Mouse (Mus musculus) embryonic facial prominence, embryonic 11.5 days (tissue): ENCODE measurements at regions not wholly inside any gene's neighbourhood (a gene's known extent, or its start where the extent isn't known, plus 50 kb on each side); places are given as distances from the start of the nearest gene placed in this dataset.
A peak's percentile ranks its signal among the peaks of the same experiment; 100 is the strongest.

Source experiments
- ATAC-seq: fragments of 200-750 bp; cut with Nextera tagmentation; replicated peaks from 2 replicates; pipeline ENCODE4 v1.8.0; 2017; ENCODE audit warnings: low read depth; ENCODE audit not compliant: insufficient number of reproducible peaks, low FRiP score, low TSS enrichment
- DNase-seq: peaks from one replicate; pipeline ENCODE4 v3.0.0-alpha.2; 2015; ENCODE audit warnings: low spot score
- H3K27ac ChIP-seq: fragments of 300-500 bp; sonication (generic); replicated peaks from 2 replicates; pipeline ENCODE4 v1.5.1; 2014; ENCODE audit warnings: mild to moderate bottlenecking, low read depth, low read length, control low read depth
- H3K27me3 ChIP-seq: fragments of 300-500 bp; sonication (generic); 2 replicates; pipeline ENCODE4 v1.6.1; 2014; ENCODE audit warnings: mild to moderate bottlenecking, low read length, moderate library complexity, mixed read lengths; ENCODE audit not compliant: control insufficient read depth, insufficient read depth
- H3K36me3 ChIP-seq: fragments of 300-500 bp; sonication (generic); replicated peaks from 2 replicates; pipeline ENCODE4 v1.6.1; 2014; ENCODE audit warnings: low read depth, mild to moderate bottlenecking, low read length, moderate library complexity, mixed read lengths; ENCODE audit not compliant: control insufficient read depth, insufficient read depth
- H3K4me1 ChIP-seq: fragments of 300-500 bp; sonication (generic); 2 replicates; pipeline ENCODE4 v1.6.1; 2014; ENCODE audit warnings: low read length, mixed read lengths; ENCODE audit not compliant: control insufficient read depth, insufficient read depth
- H3K4me2 ChIP-seq: fragments of 300-500 bp; sonication (generic); 2 replicates; pipeline ENCODE4 v1.6.1; 2014; ENCODE audit warnings: low read depth, mild to moderate bottlenecking, control low read depth, low read length, moderate library complexity
- H3K4me3 ChIP-seq: fragments of 300-500 bp; sonication (generic); 2 replicates; pipeline ENCODE4 v1.5.1; 2014; ENCODE audit warnings: low read depth, low read length, control low read depth
- H3K9ac ChIP-seq: fragments of 300-500 bp; sonication (generic); replicated peaks from 2 replicates; pipeline ENCODE4 v1.6.1; 2014; ENCODE audit warnings: mild to moderate bottlenecking, control low read depth, low read length
- H3K9me3 ChIP-seq: fragments of 300-500 bp; sonication (generic); replicated peaks from 2 replicates; pipeline ENCODE4 v1.6.1; 2016; ENCODE audit warnings: mild to moderate bottlenecking, low read length, inconsistent platforms, mixed read lengths; ENCODE audit not compliant: control insufficient read depth
- WGBS: fragments of 180-500 bp; shearing (Covaris S2); extraction: QIAGEN DNeasy Blood & Tissue Kit; methylation state at CpG from one replicate; pipeline ENCODE4 v1.1.7; 2014; 5-methylcytosine and 5-hydroxymethylcytosine counted together

GRCm38 (mm10) chr1:168012069-168012468 lies 323.0 kb downstream of the Lmx1a start:
- DNase-seq (no peak), ATAC-seq (no peak)
- no peak overlapping the region for H3K4me3 ChIP-seq
- H3K4me1 ChIP-seq = no peaks in the 10 kb centered on the region
- 82% methylated on average over 4 of the region's 4 CpGs for WGBS
- no peak overlapping the region for H3K9ac ChIP-seq
- no peaks in the 10 kb centered on the region for H3K27me3 ChIP-seq
- H3K9me3 ChIP-seq = no peaks in the 10 kb centered on the region
- no peaks in the 10 kb centered on the region for H3K36me3 ChIP-seq
- H3K27ac ChIP-seq = no peak overlapping the region
- H3K4me2 ChIP-seq = no peak overlapping the region

DNA sequence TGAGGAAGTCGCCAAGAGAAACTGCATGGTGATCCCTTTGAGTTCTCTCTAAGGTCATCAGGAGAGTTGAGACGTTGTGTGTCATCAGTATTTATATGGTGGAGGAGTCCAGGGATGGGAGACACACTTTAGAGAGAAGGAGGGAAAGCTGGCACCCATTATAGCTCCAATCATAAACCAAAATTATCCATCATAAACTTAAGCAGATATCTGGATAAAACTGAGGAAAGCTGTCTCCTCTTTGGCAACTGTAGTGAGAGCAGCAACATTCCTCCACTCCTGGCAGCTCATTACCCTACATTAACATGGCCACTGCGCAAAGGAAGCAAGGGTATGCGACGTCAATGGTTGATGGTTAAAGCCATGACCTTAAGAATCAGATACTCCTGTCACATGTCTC lies 323.6 kb downstream of the Lmx1a start:
- Histone ChIP-seq H3K4me3 (no peak overlapping the region), H3K9me3 (no peaks in the 10 kb centered on the region), H3K4me2 (no peak overlapping the region), H3K27ac (no peak overlapping the region), H3K36me3 (no peaks in the 10 kb centered on the region), H3K9ac (no peak overlapping the region), H3K4me1 (no peaks in the 10 kb centered on the region), H3K27me3 (no peaks in the 10 kb centered on the region)
- DNase-seq (no peak), ATAC-seq (no peak)
- WGBS = 82% methylated on average over 5 of the region's 5 CpGs

DNA sequence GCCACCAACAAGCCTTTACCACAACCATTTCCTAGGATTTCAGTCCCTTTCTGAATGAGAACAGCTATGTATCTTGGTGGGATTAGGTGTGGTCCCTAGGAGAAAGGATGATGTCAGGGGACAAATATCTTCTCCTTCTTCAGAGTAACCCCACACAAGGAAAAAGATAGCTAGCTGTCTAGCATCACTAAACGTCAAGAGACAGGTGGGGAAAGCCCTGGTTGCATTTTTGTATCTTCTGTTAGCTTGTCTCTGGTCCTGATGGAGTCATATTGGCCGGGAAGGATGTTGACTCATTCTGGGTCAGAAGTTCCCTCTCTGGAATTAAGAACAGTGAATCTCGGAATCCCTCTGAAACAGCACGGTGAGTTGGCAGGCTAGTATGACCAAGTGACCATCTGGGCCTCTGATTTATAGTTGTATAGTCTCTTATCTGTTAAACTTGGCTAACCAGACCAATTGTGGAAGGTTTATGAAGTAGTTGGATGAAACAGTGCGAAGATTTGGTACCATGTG lies 327.4 kb downstream of the Lmx1a start:
- no peaks in the 10 kb centered on the region for H3K27me3 ChIP-seq
- ATAC-seq = no peak
- no peak overlapping the region for H3K9ac ChIP-seq
- 83% methylated on average over 5 of the region's 5 CpGs for WGBS
- no peaks in the 10 kb centered on the region for H3K36me3 ChIP-seq
- no peaks in the 10 kb centered on the region for H3K4me1 ChIP-seq
- H3K4me3 ChIP-seq = no peak overlapping the region
- no peak for DNase-seq
- no peak overlapping the region for H3K27ac ChIP-seq
- H3K9me3 ChIP-seq = no peaks in the 10 kb centered on the region
- H3K4me2 ChIP-seq = no peak overlapping the region

DNA sequence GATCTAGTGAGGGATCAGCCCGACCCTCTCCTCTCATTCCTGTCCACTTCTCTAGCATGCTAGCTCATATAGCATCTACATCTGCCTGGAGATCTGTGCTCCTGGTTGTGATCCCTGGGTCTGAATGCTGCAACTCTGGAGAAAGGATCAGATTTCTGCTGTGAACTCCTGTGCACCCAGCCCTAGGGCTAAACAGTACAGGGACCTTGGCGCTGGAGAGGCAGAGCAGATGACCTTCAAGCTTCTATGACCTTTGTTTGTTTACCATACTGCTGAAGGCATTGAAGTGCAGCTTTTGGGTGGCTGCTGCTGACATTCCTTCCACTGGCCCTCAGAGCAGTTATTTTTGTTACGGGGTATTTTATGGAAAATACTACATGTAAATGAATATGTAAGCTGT lies 337.4 kb downstream of the Lmx1a start:
- Histone ChIP-seq H3K4me3 (no peak overlapping the region), H3K9me3 (no peaks in the 10 kb centered on the region), H3K36me3 (no peaks in the 10 kb centered on the region), H3K9ac (no peak overlapping the region), H3K27ac (no peak overlapping the region), H3K4me1 (no peaks in the 10 kb centered on the region), H3K27me3 (no peaks in the 10 kb centered on the region), H3K4me2 (no peak overlapping the region)
- DNase-seq = peak; percentile 39
- 32% methylated on average over 3 of the region's 3 CpGs for WGBS
- ATAC-seq = no peak

DNA sequence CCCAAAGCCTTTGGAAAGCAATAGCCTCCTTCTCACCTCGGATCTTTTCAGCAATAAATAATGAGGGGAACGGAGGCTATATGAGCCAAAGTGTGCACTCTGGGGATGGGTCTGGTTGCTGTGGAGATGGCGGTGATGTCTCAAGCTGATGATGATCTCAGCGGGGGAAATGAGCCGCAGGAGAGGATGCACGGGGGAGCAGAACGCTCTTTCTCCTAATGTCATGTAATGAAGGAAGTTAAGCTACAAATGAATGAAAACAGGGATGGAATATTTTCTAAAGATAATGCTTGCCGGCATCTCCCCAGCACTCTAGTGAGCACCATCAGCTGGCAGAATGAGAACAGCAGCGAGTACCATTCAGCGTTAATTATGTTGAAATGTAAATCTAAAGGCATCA lies 355.7 kb downstream of the Lmx1a start:
- no peak overlapping the region for H3K9ac ChIP-seq
- no peak for ATAC-seq
- H3K27ac ChIP-seq = no peak overlapping the region
- no peak for DNase-seq
- no peaks in the 10 kb centered on the region for H3K9me3 ChIP-seq
- H3K4me1 ChIP-seq = no peaks in the 10 kb centered on the region
- no peaks in the 10 kb centered on the region for H3K36me3 ChIP-seq
- H3K4me3 ChIP-seq = no peak overlapping the region
- 79% methylated on average over 10 of the region's 10 CpGs for WGBS
- H3K27me3 ChIP-seq = no peaks in the 10 kb centered on the region
- no peak overlapping the region for H3K4me2 ChIP-seq

- DNase-seq = no peak
- H3K27ac ChIP-seq = no peak overlapping the region
- H3K27me3 ChIP-seq = no peaks in the 10 kb centered on the region
- ATAC-seq = no peak
- no peak overlapping the region for H3K4me2 ChIP-seq
- 80% methylated on average over 7 of the region's 7 CpGs for WGBS
- no peak overlapping the region for H3K9ac ChIP-seq
- H3K4me3 ChIP-seq = no peak overlapping the region
- no peaks in the 10 kb centered on the region for H3K36me3 ChIP-seq
- H3K4me1 ChIP-seq = no peaks in the 10 kb centered on the region
- H3K9me3 ChIP-seq = no peaks in the 10 kb centered on the region
These were observed 357.3 kb downstream of the Lmx1a start for GRCm38 (mm10) chr1:168046347-168046746.

GRCm38 (mm10) chr1:168046749-168047148 lies 357.7 kb downstream of the Lmx1a start:
- WGBS = 88% methylated on average over 1 of the region's 1 CpGs
- Histone ChIP-seq H3K4me3 (no peak overlapping the region), H3K4me1 (no peaks in the 10 kb centered on the region), H3K27ac (no peak overlapping the region), H3K4me2 (no peak overlapping the region), H3K9ac (no peak overlapping the region), H3K9me3 (no peaks in the 10 kb centered on the region), H3K36me3 (no peaks in the 10 kb centered on the region), H3K27me3 (no peaks in the 10 kb centered on the region)
- no peak for ATAC-seq
- no peak for DNase-seq

DNA sequence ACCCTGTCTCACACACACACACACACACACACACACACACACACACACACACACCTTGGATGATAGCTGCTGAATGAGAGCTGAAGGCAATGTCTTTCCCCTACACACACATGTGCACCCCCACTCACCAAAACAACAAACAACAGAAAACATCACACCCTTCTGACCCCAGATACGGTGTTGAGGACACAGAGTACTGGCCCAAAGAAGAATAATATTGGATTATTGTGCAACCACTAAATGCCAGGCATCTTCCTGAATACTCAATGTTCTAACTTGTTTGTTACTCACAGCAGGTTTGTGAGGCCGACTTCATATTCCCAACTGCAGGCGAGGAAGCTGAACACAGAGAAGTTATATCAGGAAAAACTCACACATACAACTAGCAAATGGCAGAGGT lies 360.9 kb downstream of the Lmx1a start:
- no peak for DNase-seq
- Histone ChIP-seq H3K4me3 (no peak overlapping the region), H3K9me3 (no peaks in the 10 kb centered on the region), H3K4me2 (no peak overlapping the region), H3K4me1 (no peaks in the 10 kb centered on the region), H3K27me3 (no peaks in the 10 kb centered on the region), H3K27ac (no peak overlapping the region), H3K9ac (no peak overlapping the region), H3K36me3 (no peaks in the 10 kb centered on the region)
- WGBS = 87% methylated on average over 3 of the region's 3 CpGs
- ATAC-seq = no peak
